Mouse (Mus musculus) mesoderm, embryonic 11.5 days (tissue): ENCODE data around the gene Eid1.

Source experiments
- DNase-seq: peaks from one replicate; pipeline ENCODE4 v3.0.0-alpha.2; 2012; ENCODE audit warnings: low read depth, low spot score

Eid1 gene

GRCm38 (mm10) chr2:125667721-125668120, 5.2 kb upstream of the Eid1 start:
- no peak for DNase-seq

- no peak for DNase-seq
These were observed 2.0 kb upstream of the Eid1 start for GRCm38 (mm10) chr2:125670846-125671245.

GRCm38 (mm10) chr2:125672568-125672956, 333 bp upstream of the Eid1 start:
- no peak for DNase-seq

- DNase-seq, result no peak
These were observed 8.9 kb downstream of the Eid1 start for GRCm38 (mm10) chr2:125681811-125682210.

- no peak for DNase-seq
These were observed 11.0 kb downstream of the Eid1 start for GRCm38 (mm10) chr2:125683895-125684294.

GRCm38 (mm10) chr2:125684559-125685440, 11.9 kb downstream of the Eid1 start:
- peak; percentile 28 for DNase-seq

- DNase-seq, result peak; percentile 39
These were observed 12.7 kb downstream of the Eid1 start for GRCm38 (mm10) chr2:125685441-125686150.

GRCm38 (mm10) chr2:125692010-125692409, 19.1 kb downstream of the Eid1 start:
- no peak for DNase-seq

- no peak for DNase-seq
These were observed 21.9 kb downstream of the Eid1 start for GRCm38 (mm10) chr2:125694798-125695197.

GRCm38 (mm10) chr2:125696219-125696618, 23.3 kb downstream of the Eid1 start:
- DNase-seq, result no peak

GRCm38 (mm10) chr2:125701606-125702005, 28.7 kb downstream of the Eid1 start:
- DNase-seq, result no peak

GRCm38 (mm10) chr2:125702851-125703250, 30.0 kb downstream of the Eid1 start:
- no peak for DNase-seq

GRCm38 (mm10) chr2:125704907-125705631, 32.2 kb downstream of the Eid1 start:
- DNase-seq, result peak; percentile 43

- no peak for DNase-seq
These were observed 33.6 kb downstream of the Eid1 start for GRCm38 (mm10) chr2:125706510-125706921.

GRCm38 (mm10) chr2:125716599-125716998, 43.7 kb downstream of the Eid1 start:
- DNase-seq, result no peak

- DNase-seq, result no peak
These were observed 50.2 kb downstream of the Eid1 start for GRCm38 (mm10) chr2:125723086-125723407.

GRCm38 (mm10) chr2:125723408-125724085, 50.7 kb downstream of the Eid1 start:
- DNase-seq, result peak; percentile 45

- peak; percentile 55 for DNase-seq
These were observed 51.2 kb downstream of the Eid1 start, which contains the start of gene Shc4 for GRCm38 (mm10) chr2:125724086-125724430. TSS of gene Shc4 (minus strand) at chr2:125724148.
